Mouse (Mus musculus): ENCODE data around the gene Itfg2. TPM values are rescaled to one million over a fixed set of nuclear protein-coding genes. Genes with fewer than 3 reads are reported as not detected.
"Not testable (repeated sequence)": the region's sequence is repeated elsewhere in the genome, so short reads cannot be mapped to it uniquely, and the experiment has no call there.

The Itfg2 gene
- polyA plus RNA-seq, 1 experiment from 2014 or later, result 35.7 TPM

- not testable (repeated sequence) for ATAC-seq; H3K4me3 ChIP-seq (ENCODE audit: low read length); H3K9me3 ChIP-seq (ENCODE audit: control insufficient read depth, low read length); H3K27me3 ChIP-seq (replicated peaks; ENCODE audit: control insufficient read depth, insufficient read depth, low read length); H3K4me2 ChIP-seq (ENCODE audit: low read length); H3K4me1 ChIP-seq (ENCODE audit: control insufficient read depth, insufficient read depth, low read depth, low read length); H3K36me3 ChIP-seq (ENCODE audit: control insufficient read depth, insufficient read depth, low read length); H3K9ac ChIP-seq (ENCODE audit: low read depth, low read length); H3K27ac ChIP-seq (ENCODE audit: low read depth, low read length)
- 78% methylated on average over 1 of the region's 1 CpGs for WGBS
These were observed 44.0 kb downstream of the Itfg2 start for GRCm38 (mm10) chr6:128380594-128381167.

DNA sequence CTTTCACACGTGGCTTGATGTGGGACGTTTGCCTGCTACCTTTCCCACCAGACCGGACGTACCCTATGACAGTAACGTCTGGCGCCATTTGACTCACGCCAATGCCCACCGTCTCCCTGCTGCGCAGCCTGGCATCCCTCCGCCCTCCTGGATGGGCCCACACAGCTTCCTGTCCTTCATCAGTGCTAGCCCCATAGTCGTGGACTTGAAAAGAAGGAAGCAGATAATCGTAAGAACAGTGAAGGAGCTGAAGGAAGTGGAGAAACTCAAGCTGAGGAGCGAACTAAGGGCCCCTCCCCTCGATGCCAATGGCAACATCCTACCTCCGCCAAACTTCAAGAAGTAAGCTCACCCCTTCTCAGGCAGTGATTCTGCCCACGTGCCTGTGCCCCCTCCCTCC is 45.1 kb downstream of the Itfg2 start:
- no peak overlapping the region for H3K4me2 ChIP-seq (ENCODE audit: low read length)
- no peak for ATAC-seq
- H3K4me3 ChIP-seq (ENCODE audit: low read length), result no peak overlapping the region
- WGBS, result 84% methylated on average over 16 of the region's 16 CpGs
- no peak overlapping the region for H3K27ac ChIP-seq (ENCODE audit: low read depth, low read length)
- no peaks in the 10 kb centered on the region for H3K27me3 ChIP-seq (replicated peaks; ENCODE audit: control insufficient read depth, insufficient read depth, low read length)
- H3K4me1 ChIP-seq (ENCODE audit: control insufficient read depth, insufficient read depth, low read depth, low read length), result peaks cover 5% of the 10 kb centered on the region; the same call in 1 of the 2 replicates
- H3K9me3 ChIP-seq (ENCODE audit: control insufficient read depth, low read length), result no peaks in the 10 kb centered on the region
- H3K9ac ChIP-seq (ENCODE audit: low read depth, low read length), result no peak overlapping the region
- no peaks in the 10 kb centered on the region for H3K36me3 ChIP-seq (ENCODE audit: control insufficient read depth, insufficient read depth, low read length)

DNA sequence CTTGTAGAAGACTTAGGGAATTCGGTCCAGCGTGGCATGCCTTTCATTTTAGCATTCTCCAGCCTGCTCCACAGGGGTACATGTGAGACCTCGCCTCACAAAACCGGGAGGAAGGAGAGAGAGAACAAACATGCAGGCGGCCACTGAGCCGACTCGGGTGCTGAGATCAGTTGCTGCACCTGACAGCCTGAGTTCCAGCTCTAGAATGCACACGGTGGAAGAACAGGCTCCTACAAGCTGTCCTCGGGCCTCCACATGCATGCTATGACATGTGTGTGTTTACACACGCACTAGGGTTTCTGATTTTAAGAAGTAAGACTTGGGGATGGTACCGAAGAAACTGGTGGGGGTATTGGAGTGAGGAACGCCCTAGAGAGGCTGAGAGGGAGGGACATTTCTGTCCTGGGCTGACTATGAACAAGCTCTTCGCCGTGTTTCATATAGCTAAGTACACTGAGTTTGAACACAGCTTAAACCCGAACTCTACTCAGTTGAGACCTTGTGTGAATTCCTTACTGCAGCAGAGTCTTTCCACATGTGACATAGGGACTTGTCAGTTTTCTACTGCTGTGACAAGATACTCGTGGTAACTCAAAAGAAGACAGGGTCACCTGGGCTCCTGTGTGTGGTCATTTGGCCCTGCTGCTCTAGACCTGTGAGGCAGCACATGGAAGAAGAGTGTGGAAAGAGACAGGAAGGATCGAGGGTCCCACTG is 48.2 kb downstream of the Itfg2 start:
- no peak for ATAC-seq
- Histone ChIP-seq H3K4me2 (ENCODE audit: low read length) (no peak overlapping the region), H3K9me3 (ENCODE audit: control insufficient read depth, low read length) (no peaks in the 10 kb centered on the region), H3K4me3 (ENCODE audit: low read length) (no peak overlapping the region), H3K4me1 (ENCODE audit: control insufficient read depth, insufficient read depth, low read depth, low read length) (peaks cover 5% of the 10 kb centered on the region; the same call in 1 of the 2 replicates), H3K27me3 (replicated peaks; ENCODE audit: control insufficient read depth, insufficient read depth, low read length) (no peaks in the 10 kb centered on the region), H3K9ac (ENCODE audit: low read depth, low read length) (no peak overlapping the region), H3K27ac (ENCODE audit: low read depth, low read length) (no peak overlapping the region), H3K36me3 (ENCODE audit: control insufficient read depth, insufficient read depth, low read length) (no peaks in the 10 kb centered on the region)
- 91% methylated on average over 17 of the region's 17 CpGs for WGBS

GRCm38 (mm10) chr6:128375192-128375591 is 49.5 kb downstream of the Itfg2 start, which contains the start of the genes Tex52 and Gm44596:
Gene Tex52 (plus strand): TSS chr6:128375456.
Gene Gm44596 (plus strand): TSS chr6:128375503.
- no peaks in the 10 kb centered on the region for H3K36me3 ChIP-seq (ENCODE audit: control insufficient read depth, insufficient read depth, low read length)
- H3K9ac ChIP-seq (ENCODE audit: low read depth, low read length), result 0 out of 2 replicates have a peak within 1 kb of the TSS, but pooled peaks have one; percentile 24
- peaks cover 5% of the 10 kb centered on the region; the same call in 1 of the 2 replicates for H3K4me1 ChIP-seq (ENCODE audit: control insufficient read depth, insufficient read depth, low read depth, low read length)
- peak; percentile 87 for ATAC-seq
- H3K27me3 ChIP-seq (replicated peaks; ENCODE audit: control insufficient read depth, insufficient read depth, low read length), result no peaks in the 10 kb centered on the region
- peak within 1 kb of the TSS; percentile 57 for H3K27ac ChIP-seq (ENCODE audit: low read depth, low read length)
- peak within 1 kb of the TSS; percentile 22; the same call in 1 of the 2 replicates for H3K4me2 ChIP-seq (ENCODE audit: low read length)
- H3K4me3 ChIP-seq (ENCODE audit: low read length), result no peak within 1 kb of the TSS
- H3K9me3 ChIP-seq (ENCODE audit: control insufficient read depth, low read length), result no peaks in the 10 kb centered on the region
- WGBS, result 22% methylated on average over 6 of the region's 6 CpGs

- Histone ChIP-seq H3K4me2 (ENCODE audit: low read length) (no peak overlapping the region), H3K9me3 (ENCODE audit: control insufficient read depth, low read length) (no peaks in the 10 kb centered on the region), H3K27me3 (replicated peaks; ENCODE audit: control insufficient read depth, insufficient read depth, low read length) (no peaks in the 10 kb centered on the region), H3K27ac (ENCODE audit: low read depth, low read length) (no peak overlapping the region), H3K4me1 (ENCODE audit: control insufficient read depth, insufficient read depth, low read depth, low read length) (peaks cover 2% of the 10 kb centered on the region; the same call in 1 of the 2 replicates), H3K36me3 (ENCODE audit: control insufficient read depth, insufficient read depth, low read length) (no peaks in the 10 kb centered on the region), H3K4me3 (ENCODE audit: low read length) (no peak overlapping the region), H3K9ac (ENCODE audit: low read depth, low read length) (no peak overlapping the region)
- no peak for ATAC-seq
- WGBS, result 88% methylated on average over 5 of the region's 5 CpGs
These were observed 54.7 kb downstream of the Itfg2 start for GRCm38 (mm10) chr6:128370040-128370439.

DNA sequence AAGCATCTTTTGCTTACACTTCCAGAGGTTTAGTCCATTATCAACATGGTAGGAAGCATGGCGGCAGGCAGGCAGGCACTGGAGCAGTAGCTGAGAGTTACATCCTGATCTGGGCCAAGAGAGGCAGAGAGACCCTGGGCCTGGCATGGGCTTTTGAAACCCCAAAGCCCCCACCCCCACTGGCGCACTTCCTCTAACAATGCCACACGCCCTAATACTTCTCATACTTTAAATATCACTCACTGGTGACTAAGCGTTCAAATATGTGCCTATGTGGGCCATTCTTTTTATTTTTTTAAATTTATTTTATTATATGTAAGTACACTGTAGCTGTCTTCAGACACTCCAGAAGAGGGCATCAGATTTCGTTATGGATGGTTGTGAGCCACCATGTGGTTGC is 58.3 kb downstream of the Itfg2 start:
- Histone ChIP-seq H3K4me3 (ENCODE audit: low read length) (no peak overlapping the region), H3K27ac (ENCODE audit: low read depth, low read length) (no peak overlapping the region), H3K4me2 (ENCODE audit: low read length) (no peak overlapping the region), H3K36me3 (ENCODE audit: control insufficient read depth, insufficient read depth, low read length) (no peaks in the 10 kb centered on the region), H3K4me1 (ENCODE audit: control insufficient read depth, insufficient read depth, low read depth, low read length) (peaks cover 9% of the 10 kb centered on the region), H3K27me3 (replicated peaks; ENCODE audit: control insufficient read depth, insufficient read depth, low read length) (no peaks in the 10 kb centered on the region), H3K9ac (ENCODE audit: low read depth, low read length) (no peak overlapping the region), H3K9me3 (ENCODE audit: control insufficient read depth, low read length) (no peaks in the 10 kb centered on the region)
- no peak for ATAC-seq
- WGBS, result 95% methylated on average over 5 of the region's 5 CpGs

DNA sequence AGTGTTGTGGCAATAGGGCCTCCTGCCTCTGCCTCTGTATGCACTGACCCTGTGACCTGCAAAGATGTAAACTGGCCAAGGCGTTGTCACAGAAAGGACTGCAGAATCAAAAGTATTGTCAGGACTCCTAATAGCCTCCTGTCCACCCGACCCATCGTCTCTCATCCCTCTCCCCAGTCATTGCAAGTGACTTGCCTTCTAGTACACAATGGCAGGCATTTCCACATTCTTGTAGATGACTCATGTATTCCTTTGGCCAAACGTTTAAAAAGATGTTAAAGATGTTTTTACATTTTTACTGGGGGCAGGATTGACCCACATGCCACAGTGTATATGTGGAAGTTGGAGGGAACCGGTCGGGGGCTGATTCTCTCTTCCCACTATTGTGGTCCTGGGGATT is 60.0 kb downstream of the Itfg2 start:
- H3K4me2 ChIP-seq (ENCODE audit: low read length), result no peak overlapping the region
- 79% methylated on average over 6 of the region's 6 CpGs for WGBS
- no peaks in the 10 kb centered on the region for H3K9me3 ChIP-seq (ENCODE audit: control insufficient read depth, low read length)
- H3K27me3 ChIP-seq (replicated peaks; ENCODE audit: control insufficient read depth, insufficient read depth, low read length), result no peaks in the 10 kb centered on the region
- no peak overlapping the region for H3K9ac ChIP-seq (ENCODE audit: low read depth, low read length)
- H3K27ac ChIP-seq (ENCODE audit: low read depth, low read length), result no peak overlapping the region
- no peaks in the 10 kb centered on the region for H3K36me3 ChIP-seq (ENCODE audit: control insufficient read depth, insufficient read depth, low read length)
- H3K4me3 ChIP-seq (ENCODE audit: low read length), result no peak overlapping the region
- ATAC-seq, result no peak
- H3K4me1 ChIP-seq (ENCODE audit: control insufficient read depth, insufficient read depth, low read depth, low read length), result peaks cover 17% of the 10 kb centered on the region

GRCm38 (mm10) chr6:128363007-128363825 is 61.5 kb downstream of the Itfg2 start:
- H3K4me3 ChIP-seq (ENCODE audit: low read length), result peak overlapping the region; percentile 83
- WGBS, result under 1% methylated on average over 41 of the region's 46 CpGs
- no peaks in the 10 kb centered on the region for H3K27me3 ChIP-seq (replicated peaks; ENCODE audit: control insufficient read depth, insufficient read depth, low read length)
- H3K36me3 ChIP-seq (ENCODE audit: control insufficient read depth, insufficient read depth, low read length), result 0 out of 2 replicates have a peak, but pooled peaks cover 2% of the 10 kb centered on the region
- peak overlapping the region; percentile 89 for H3K27ac ChIP-seq (ENCODE audit: low read depth, low read length)
- peak overlapping the region; percentile 77 for H3K9ac ChIP-seq (ENCODE audit: low read depth, low read length)
- H3K4me1 ChIP-seq (ENCODE audit: control insufficient read depth, insufficient read depth, low read depth, low read length), result peaks cover 17% of the 10 kb centered on the region
- peak overlapping the region; percentile 100 for H3K4me2 ChIP-seq (ENCODE audit: low read length)
- no peaks in the 10 kb centered on the region for H3K9me3 ChIP-seq (ENCODE audit: control insufficient read depth, low read length)
- ATAC-seq, result no peak; the same call in 1 of the 2 replicates
